Mouse (Mus musculus): ENCODE data around the gene Id1.
A peak's percentile ranks its signal among the peaks of the same experiment; 100 is the strongest.

Id1 gene

GRCm38 (mm10) chr2:152783241-152783640 lies 47.2 kb downstream of the Id1 start:
- DNase-seq (ENCODE audit: low spot score in 2 of 2), result no peak

- DNase-seq (ENCODE audit: low spot score in 2 of 2), result no peak
These were observed 48.6 kb downstream of the Id1 start for GRCm38 (mm10) chr2:152784640-152785039.

- DNase-seq (ENCODE audit: low spot score in 2 of 2), result peak; percentile 31 to 61
These were observed 49.6 kb downstream of the Id1 start for GRCm38 (mm10) chr2:152785446-152786350.

Data from urinary bladder, adult 18-20 months (tissue).